Mouse (Mus musculus): ENCODE measurements around the gene Fbln1.

GRCm38 (mm10) chr15:85246936-85247335 is 41.2 kb downstream of the Fbln1 start:
- TF ChIP-seq POLR2A (IDR thresholded peaks at IDR 0.05; ENCODE audit: control insufficient read depth, low read depth, low read length): no peak
- no peak for TF ChIP-seq CTCF (IDR thresholded peaks at IDR 0.05; ENCODE audit: control insufficient read depth, insufficient read depth, insufficient replicate concordance, low read depth, low read length)

Data from testis, adult 2 months (tissue).